Mouse (Mus musculus) gastrocnemius, postnatal 10 days (tissue): ENCODE measurements around the gene Gtf3c5. TPM values are rescaled to one million over a fixed set of nuclear protein-coding genes. Genes with fewer than 3 reads are reported as not detected.
A peak's percentile ranks its signal among the peaks of the same experiment; 100 is the strongest.

ENCODE experiments used
- DNase-seq: peaks from one replicate; pipeline ENCODE4 v3.0.0; 2021; ENCODE audit warnings: mixed read lengths
- total RNA-seq, 2 experiments: library from RNA; stranded (reverse); gene quantifications; 2 replicates each; pipeline ENCODE4 v1.2.3; 2021

Gene Gtf3c5
- total RNA-seq, 2 experiments from 2014 or later = 9.1 to 10.2 TPM

DNA sequence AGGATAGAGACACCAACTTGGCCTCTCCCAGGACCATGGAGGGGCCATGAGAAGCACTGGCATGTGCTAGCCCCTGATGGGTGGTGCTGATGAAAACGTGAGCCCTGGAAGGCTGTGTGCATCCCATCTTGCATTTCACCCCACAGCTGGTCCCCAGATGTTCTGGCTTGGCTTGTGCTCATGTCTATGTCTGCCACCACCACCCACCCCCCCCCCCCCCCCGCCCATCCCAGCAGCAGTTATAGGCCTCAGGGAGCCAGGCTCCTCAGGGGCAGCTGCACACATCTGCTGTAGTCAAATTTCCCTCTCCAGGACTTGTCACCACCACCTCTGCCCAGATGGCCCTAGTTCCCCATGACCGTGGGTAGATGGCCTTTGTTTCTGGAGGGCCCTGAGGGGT lies 13.6 kb downstream of the Gtf3c5 start:
- DNase-seq = no peak

DNA sequence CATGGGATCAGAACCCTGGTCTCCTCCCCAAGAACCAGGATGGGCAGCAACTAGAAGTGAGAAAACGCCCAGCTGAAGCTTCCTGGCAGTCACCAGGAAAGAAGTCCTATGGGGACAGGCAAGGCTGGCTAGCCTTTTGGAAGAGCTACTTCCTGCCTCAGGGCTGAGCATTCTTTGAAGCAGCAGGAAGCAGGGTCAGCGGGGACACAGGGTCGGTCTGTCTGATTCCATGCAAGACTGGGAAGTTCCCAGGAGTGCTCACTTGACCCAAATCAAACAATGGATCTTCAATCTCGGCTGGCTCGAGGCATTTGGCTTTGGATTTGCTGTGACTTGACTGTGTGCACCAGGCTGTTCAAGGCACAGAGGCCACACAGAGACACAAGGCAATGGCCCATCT lies 17.0 kb downstream of the Gtf3c5 start:
- DNase-seq = no peak

DNA sequence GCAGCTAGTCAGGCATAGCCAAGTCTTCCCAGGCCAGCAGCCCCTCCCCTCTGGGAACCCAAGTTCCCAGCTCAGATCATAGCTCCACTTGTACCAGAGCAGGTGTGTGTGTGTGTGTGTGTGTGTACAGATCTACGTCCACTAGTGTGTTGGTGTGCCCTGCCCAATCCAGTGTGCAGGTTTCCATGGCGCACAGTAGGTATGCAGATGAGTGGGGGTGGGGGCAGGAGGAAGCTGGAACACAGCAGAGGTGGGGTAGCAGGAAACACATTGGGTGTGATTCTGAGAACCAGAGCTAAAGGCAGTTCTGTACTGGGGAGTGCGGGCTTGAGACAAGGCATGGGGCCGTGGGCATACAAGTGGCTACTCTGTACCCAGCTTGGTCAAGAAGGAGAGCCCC lies 19.2 kb downstream of the Gtf3c5 start:
- DNase-seq = no peak

DNA sequence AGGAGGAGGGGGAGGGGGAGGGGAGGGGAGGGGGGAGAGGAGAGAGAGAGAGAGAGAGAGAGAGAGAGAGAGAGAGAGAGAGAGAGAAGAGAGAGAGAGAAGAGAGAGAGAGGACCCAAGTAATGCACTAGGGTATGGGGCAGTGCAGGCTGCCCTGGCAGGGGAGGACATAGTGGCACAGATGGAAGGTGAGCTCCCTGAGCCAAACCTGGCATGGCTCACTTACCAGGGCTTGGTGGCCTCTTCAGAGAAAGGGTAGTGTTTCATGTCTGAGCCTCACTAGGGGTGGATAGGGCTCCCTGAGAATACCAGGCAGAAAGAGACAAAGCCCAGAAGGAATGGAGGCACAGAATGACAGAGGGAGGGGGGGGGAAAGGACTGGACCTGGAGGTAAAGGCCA lies 19.7 kb downstream of the Gtf3c5 start:
- no peak for DNase-seq

DNA sequence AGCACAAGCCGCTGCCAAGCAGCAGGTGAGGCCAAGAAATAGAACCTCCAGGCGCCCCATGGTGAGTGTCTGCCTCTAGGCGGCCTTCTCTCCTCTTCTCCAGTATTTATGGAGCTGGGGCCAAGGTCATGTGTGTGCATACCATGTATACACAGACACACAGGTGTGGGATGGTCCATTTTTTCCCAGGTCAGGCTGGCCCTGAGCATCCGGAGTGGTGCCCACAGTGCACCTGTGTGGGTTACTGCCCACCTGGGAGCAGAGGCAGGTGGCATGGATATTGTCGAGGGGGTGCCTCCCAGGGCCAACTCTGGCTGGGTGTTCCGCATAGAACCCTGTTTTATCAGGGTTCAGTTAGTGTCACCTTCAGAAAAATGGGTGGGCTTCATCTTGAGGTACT lies 20.2 kb downstream of the Gtf3c5 start, which contains the start of gene Cel:
Gene Cel (minus strand): TSS at position 101 of the 400 bp plus-strand sequence.
- DNase-seq = no peak

DNA sequence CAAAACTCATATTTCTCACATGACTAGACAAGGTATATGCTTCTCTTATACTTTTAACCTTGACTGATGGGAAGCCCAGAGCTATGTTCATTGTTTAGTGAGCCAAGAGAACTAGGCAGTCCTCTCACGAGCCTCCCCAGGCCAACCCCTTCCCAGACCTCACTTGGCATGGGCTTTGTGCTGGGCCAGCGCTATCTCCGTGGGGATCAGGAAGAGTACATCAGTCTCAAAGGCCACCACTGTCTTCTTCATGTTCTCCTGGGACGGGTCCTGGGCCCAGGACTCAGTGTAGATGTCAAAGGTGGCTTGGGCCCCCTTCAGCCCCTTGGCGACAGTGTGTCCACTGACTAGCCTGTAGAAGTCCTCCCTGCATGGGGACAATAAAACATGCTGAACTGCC lies 26.1 kb downstream of the Gtf3c5 start:
- no peak for DNase-seq

DNA sequence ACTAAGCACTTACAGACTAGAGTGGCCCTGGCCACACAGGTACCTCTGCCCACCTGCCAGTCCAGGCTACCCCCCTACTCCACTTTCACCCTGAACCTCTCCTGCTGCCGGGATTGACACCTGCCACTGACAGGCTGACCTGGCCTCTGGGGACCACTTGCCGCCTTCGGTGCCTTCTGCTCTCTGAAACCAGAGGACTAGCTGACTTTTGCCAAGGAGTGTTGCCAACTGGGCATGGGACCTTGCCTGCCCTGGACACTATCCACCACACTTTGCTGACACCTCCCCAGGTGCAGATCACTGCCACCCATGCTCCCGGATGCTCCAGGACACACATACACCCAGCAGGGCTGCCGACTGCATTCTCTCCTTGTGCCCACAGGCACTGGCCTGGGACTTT lies 31.2 kb downstream of the Gtf3c5 start:
- DNase-seq = no peak

DNA sequence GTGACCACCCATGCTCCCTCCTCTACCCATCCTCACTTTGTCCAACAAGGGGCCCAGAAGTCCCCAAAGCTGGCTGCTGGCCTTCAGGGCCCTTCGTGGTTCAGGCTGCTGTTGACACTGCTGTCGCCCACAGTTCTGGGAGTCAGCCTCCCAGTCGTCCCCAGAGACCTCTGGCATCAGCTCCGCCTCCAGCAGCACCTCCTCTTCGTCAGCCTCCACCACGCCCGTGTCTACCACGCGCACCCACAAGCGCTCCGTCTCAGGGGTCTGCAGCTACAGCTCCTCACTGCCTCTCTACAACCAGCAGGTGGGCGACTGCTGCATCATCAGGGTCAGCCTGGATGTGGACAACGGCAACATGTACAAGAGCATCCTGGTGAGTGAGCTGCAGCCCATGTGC lies 34.4 kb downstream of the Gtf3c5 start:
- DNase-seq = no peak

DNA sequence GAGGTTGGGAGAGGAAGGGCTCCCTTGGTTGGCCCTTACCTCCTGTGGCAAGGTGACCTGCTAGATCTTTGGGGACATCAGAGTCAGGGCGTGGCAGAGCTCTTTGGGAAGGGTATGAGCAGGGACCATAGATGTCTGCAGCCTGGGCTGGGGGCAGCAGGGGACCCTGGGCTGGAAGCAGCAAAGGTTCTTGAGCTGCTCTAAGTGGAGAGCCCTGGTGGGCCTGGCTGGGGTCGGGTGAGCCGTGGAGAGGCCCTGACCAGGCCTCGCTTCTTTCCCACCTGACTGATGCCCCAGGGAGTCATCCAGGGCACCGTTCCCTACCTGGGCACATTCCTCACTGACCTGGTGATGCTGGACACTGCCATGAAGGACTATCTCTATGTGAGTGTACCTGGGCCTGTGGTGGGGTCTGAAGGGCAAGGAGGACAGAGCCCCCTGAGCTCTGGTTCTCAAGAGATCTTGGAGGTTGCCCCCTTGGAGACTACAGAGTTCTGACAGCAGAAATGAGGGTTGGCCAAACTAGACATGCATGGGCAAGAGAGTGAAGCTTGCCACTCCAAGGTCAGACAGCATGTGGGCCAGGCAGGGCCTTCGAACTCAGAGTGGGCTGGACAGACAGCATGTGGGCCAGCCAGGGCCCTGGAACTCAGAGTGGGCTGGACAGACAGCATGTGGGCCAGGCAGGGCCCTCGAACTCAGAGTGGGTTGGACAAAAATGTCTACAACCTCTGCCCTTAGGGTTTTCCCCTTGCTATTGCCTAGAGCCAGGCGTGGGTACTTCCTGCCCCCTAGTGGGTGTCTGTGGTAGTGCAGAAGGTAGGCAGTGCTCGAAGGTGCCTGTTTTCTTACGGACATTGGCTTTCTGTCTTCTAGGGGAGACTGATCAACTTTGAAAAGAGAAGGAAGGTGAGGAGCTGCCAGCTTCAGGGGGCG lies 36.0 kb downstream of the Gtf3c5 start:
- DNase-seq = peak; percentile 89

DNA sequence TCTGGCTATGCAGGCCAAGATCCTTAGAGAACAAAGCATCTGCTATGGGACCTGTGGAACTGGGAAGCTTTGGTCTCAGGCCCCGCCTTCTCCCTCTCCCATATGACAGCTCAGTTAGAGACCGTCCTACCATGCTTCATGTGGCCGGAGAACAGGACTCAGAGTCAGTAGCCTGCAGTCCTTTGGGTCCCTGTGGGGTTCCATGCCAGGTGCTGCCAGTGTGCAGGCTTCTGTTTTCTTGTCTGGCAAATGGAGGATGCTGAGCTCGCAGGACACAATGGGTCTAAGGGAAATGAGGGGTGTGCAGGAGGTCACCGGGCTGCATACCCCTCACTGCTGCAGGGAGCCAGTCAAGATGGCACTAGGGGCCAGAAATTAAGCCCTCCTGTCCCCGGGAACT lies 37.0 kb downstream of the Gtf3c5 start:
- no peak for DNase-seq

DNA sequence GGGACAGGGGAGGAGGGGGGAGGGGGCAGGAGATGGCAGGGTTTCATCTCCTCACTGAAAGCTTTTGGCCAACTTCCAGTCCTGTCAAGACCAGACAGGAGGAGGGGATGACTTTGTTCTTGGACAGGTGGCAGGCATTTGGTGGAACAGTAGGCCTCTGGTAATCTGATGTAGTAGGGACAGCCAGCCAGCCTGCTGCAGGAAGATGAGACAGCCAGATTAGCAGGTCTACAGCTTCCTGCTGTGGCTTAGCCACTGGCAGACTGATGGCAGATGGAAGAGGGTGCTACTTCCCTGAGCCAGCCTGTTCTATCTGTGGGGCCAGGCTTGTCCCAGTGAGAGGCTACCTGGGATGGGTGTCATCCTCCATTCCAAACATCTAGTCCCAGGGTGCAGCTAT lies 37.6 kb downstream of the Gtf3c5 start:
- DNase-seq = no peak

DNA sequence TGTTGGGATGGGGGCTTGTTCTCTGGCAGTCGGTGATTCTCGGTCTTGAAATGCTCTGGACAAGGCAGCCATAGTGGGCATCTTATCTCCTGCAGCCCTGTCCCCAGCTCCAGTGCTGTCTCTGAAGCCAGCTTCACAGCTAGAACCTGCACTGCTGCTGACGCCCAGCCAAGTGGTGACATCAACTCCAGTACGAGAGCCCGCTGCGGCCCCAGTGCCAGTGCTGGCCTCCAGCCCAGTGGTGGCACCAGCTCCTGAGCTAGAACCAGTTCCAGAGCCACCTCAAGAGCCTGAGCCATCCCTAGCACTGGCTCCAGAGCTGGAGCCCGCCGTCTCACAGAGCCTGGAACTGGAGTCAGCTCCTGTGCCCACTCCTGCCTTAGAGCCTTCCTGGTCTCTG lies 39.7 kb downstream of the Gtf3c5 start:
- no peak for DNase-seq

DNA sequence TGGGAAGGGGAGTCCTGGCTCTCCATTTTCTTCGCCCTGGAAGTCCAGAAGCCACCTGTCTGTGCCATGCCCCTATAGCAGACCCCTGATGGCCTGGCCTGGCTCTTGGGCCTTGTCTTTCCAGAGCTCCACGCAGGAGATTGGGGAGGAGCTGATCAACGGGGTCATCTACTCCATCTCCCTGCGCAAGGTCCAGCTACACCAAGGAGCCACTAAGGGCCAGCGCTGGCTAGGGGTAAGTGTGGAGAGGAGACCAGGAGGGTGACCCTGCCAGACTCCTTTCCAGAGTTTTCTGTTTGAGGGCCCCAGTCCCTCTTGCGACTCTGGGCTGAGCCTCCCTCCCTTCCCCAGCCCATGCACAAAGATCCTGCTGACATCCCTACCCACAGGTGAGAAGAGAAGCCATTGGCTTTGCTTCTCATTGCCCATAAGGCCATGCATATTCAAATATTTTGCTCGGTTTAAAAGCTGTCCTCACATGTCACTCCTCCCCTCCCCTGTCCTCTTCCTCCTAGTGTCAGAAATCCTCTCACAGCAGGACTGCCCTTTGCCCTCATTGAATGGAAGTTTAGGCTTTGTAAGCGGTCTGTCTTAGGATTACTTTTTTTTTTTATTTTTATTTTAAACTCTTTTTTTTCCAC lies 42.8 kb downstream of the Gtf3c5 start:
- DNase-seq = no peak

DNA sequence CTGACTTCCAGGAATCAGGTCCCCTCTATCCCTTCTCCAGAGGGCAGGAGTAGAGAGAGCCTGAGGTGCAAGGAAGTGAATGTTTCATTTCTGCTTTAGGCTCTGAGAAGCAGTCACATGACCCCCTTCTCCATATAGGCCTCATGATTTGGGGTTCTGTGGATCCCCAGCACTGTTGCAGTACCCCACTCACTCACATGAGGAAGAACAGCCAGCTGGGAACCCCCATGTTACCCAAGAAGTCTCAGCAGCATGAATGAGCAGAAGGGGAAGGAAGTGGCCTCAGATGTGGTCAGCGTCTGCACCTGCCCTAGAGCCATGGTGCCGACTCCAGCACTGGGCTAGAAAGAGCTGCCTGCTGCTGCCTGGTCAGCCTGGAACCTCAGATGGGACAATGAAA lies 43.6 kb downstream of the Gtf3c5 start:
- DNase-seq = no peak

DNA sequence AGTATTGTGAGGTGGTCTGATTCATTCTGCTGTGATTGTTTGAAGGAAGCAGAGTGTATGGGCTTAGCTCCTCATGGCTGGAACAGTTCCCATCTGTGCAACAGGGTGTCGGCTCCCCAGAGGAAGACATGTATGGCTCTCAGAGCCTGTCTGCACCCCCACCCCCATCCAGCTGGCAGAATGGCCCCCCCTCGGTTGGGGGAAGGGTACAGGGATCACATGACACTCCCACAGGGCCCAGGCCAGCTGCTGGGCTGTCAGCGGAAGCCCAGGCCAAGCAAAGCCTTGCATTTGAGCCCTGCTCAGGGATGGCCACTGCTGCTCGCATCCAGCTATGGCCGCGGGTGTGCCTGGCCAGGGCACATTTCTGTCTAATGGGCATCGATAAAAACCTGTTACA lies 44.3 kb downstream of the Gtf3c5 start:
- DNase-seq = peak; percentile 81

DNA sequence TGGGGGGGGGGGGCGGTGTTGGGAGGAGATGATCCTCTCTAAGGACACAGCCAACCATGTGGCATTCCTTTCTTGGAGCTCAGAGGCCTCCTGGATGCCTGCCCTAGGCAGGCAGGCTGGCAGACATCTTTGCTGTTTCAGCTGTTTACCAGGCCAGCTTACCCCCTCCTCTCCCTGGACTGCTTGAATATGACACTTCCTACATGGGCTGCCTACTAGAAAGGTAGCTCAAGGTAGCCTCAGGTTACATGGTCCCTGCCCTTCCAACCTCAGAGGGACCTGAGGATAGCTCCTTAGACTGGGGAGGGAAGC lies 44.8 kb downstream of the Gtf3c5 start:
- DNase-seq = peak; percentile 54

DNA sequence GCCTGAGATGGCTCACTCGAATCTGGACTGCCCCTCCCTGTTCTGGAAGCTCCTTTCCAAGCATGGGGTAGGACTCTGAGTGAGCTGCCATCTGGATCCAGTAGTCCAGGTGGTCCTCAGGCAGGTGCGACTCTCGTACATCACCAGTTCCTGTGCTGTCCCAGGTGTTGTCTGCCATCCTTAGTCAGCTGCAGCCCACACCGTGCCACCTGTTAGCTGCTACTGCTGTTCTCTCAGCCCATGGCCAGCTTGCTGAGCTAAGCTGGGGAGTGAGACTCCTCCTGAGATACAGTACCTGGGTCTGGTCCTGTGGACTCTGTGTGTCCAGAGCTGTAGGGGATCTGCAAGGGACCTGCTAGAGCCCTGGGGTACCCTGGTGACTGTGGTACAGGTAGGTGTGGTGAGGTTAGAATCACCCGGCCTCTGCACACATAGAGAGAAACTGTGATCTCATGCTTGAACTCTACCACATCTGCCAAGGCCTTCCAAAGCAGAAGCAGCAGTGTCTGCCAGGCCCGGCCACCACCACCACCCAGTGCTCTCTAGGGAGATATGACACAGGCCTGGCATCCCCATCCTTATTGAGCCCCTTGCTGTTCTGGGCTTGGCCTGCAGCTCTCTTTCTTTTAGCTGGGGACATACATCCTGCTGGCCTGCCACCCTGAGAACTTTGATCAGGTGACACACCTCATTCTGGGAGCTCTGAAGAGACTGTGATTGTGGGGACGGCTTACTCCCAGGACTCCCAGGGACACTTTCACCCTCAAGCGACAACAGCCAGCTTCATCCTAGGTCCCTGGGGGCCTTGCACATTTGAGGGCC lies 45.3 kb downstream of the Gtf3c5 start:
- DNase-seq = no peak

DNA sequence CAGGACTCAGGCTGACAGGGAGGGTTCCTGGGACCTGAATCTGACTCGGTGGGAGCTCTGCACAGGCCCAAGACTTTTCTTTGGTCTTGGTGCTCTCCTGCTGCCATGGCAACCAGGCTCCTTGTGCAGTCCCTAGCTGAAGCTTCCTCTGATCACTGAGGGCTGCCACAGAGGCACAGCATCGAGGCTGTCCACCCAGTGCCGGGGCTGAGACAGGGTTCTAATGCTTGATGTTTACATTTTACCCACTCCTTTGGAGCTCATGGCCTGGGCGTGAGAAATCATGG lies 46.0 kb downstream of the Gtf3c5 start:
- no peak for DNase-seq

DNA sequence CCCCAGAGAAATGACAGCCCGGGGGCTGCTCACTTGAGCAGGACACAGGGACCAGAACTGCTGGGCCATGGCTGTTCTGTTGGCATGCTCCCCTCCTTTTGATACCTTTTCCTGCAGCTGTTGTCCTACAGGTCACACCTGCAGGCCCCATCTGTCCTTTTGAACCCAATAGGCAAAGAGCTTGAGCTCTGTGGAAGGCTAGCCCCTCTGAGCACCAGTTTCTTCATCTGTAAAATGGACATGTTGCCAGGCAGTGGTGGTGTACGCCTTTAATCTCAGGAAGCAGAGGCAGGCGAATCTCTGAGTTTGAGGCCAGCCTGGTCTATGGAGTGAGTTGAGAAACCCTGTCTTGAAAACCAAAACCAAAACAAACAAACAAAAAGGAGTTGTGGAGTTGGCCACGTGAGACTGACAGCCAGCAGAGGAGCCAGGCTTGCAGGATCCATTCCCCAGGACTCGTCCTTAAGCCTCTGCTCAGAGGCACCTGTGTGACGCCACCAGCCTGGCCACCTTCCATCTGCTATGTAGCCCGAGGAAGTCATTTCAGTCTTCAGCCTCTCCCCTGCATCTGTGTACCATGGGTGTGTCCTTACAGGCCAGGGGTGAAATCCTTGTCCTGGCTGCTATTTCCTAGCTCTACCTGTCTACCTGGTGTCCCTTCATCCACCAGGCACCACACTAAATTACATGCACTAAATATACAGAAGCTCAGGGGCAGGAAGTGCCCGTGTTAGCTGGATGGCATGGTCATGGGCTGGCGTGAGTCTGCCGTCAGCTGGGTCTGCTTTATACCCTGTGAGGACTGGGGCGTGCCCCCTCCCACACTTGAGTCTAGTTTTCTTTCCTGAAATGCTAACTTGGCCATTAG lies 46.6 kb downstream of the Gtf3c5 start:
- no peak for DNase-seq

DNA sequence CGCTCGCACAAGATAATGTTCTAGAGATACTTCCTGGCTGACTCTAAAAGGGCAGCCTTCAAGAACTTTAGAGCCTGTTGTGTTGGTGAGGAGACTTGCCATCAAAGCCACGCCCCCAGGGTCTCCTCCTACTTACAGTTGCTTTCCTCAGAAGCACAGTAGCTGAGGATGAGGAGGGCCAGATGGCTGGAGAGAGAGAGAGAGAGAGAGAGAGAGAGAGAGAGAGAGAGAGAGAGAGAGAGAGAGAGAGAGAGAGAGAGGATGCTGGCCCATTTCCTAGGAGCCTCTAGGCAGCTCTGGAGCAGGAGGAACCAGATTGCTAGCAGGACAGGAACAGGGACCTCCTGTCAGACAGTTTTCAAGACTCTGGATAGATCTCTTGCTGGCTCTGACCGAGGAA lies 47.4 kb downstream of the Gtf3c5 start:
- DNase-seq = no peak

DNA sequence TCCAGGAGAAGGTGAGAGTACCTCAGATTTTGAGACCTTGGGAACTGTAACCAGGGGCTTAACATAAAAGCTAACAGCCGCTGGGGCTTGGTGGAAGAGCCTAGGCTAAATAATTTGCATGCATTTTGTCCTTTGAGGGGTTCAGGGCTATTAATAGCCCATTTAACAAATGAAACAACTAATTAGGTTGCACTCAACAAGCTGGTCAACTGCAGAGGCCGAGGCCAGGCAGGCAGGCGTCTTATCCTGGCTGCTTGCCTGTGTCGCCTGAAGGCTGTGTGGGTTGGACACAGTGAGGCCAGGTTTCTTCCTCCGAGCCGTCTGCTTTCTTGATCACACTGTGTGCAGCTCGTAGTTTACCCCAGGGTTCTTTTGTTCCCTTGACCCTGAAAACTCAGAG lies 47.9 kb downstream of the Gtf3c5 start:
- DNase-seq = peak; percentile 46

DNA sequence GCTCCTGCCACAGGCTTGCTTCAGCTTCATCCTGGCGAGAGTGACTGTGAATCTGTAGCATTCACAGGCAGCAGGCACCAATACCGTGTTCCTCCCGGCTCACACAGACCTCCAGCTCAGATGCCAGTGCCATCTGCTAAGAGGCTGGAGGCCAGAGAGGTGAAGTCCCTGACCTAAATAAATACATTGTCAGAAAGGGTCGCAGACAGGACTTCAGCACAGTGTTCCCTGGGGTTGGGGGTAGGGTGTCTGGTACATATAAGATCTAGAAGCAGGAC lies 48.3 kb downstream of the Gtf3c5 start:
- no peak for DNase-seq
